11 mouse cellular contexts compared by ENCODE assay signal in the genomic region with DNA sequence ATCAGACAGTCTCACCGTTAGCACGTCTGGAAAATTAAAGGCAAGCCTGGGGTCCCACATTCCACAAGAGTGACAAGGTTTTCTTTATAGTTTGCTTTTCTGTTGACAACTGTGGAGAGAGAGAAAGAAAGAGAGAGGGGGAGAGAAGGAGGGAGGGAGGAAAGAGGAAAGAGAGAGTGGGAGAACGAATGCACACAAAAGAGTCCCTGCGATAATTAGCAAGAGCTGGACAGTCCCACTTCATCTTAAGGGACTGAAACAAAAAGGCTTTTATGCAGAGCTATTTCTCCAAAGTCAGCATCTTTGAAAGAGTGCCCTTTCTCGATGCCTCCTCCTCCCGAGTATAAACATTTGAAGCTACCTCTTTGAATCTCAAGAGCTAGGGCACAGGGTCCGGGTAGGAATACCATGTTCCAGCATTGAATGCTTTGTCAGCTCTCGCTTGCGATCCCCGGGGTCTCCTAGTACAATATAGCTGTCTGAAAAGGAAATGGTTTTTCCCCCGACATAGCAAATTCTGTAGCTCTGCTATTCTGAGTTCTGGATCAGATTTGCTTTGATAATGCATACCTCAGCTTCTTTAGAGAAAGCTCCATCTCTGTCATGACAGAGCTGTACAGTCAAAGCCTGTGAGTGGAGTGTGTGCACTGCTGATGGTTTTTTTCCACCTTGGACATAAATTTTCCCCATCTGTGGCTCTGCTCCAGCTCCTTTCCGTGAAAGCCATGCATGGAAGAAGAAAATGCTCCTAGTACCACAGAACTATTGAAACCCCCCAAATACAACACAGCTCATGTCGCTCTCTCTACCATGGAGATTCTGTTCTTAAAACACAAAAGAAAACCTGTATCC.
DNase-seq lines count a peak whose midpoint lies in the region; ATAC-seq and TF ChIP-seq lines count a peak whose summit lies in the region.
"Had no signal": no experiment of that assay in that cellular context is flagged by ENCODE, and none has a peak within 500 bp of the region (broad histone marks: within the 10 kb centered on the region; RNA-seq: fewer than 3 reads in every experiment).

No protein-coding gene starts in this region.

- H3K4me1 ChIP-seq in midbrain, embryonic 14.5 days (ENCODE audit: control insufficient read depth, insufficient read depth, low read length): no peaks in the 10 kb centered on the region
- peaks cover 7% of the 10 kb centered on the region; the same call in 1 of the 2 replicates for H3K4me1 ChIP-seq in midbrain, embryonic 10.5 days
- 0 out of 2 replicates have a peak, but pooled peaks cover 5% of the 10 kb centered on the region for H3K4me1 ChIP-seq in forebrain, embryonic 12.5 days
- H3K4me1 ChIP-seq in hindbrain, postnatal 0 days (ENCODE audit: insufficient read depth, low read length): no peaks in the 10 kb centered on the region
- no peaks in the 10 kb centered on the region for H3K4me1 ChIP-seq in stomach, postnatal 0 days (replicated peaks; ENCODE audit: control insufficient read depth, insufficient read depth)
- H3K4me1 ChIP-seq: midbrain, embryonic 12.5 days had no signal

- H3K36me3 ChIP-seq in midbrain, embryonic 14.5 days (ENCODE audit: control insufficient read depth, insufficient read depth, low read length): no peaks in the 10 kb centered on the region
- no peaks in the 10 kb centered on the region for H3K36me3 ChIP-seq in midbrain, embryonic 10.5 days
- H3K36me3 ChIP-seq in forebrain, embryonic 12.5 days (replicated peaks): no peaks in the 10 kb centered on the region
- no peaks in the 10 kb centered on the region for H3K36me3 ChIP-seq in hindbrain, postnatal 0 days (ENCODE audit: insufficient read depth, low read length)
- H3K36me3 ChIP-seq in stomach, postnatal 0 days (ENCODE audit: control insufficient read depth, insufficient read depth, low read length): no peaks in the 10 kb centered on the region
- H3K36me3 ChIP-seq: midbrain, embryonic 12.5 days had no signal

- H3K9ac ChIP-seq in midbrain, embryonic 14.5 days (replicated peaks; ENCODE audit: low read length): no peak overlapping the region
- no peak overlapping the region for H3K9ac ChIP-seq in forebrain, embryonic 12.5 days
- H3K9ac ChIP-seq in hindbrain, postnatal 0 days (replicated peaks; ENCODE audit: low read length): no peak overlapping the region
- H3K9ac ChIP-seq in stomach, postnatal 0 days (ENCODE audit: low read length): no peak overlapping the region
- H3K9ac ChIP-seq: liver, postnatal 0 days; midbrain, embryonic 12.5 days had no signal

- no peak overlapping the region for H3K4me3 ChIP-seq in midbrain, embryonic 14.5 days (replicated peaks; ENCODE audit: low read depth, low read length)
- no peak overlapping the region for H3K4me3 ChIP-seq in midbrain, embryonic 10.5 days
- no peak overlapping the region for H3K4me3 ChIP-seq in forebrain, embryonic 12.5 days (replicated peaks)
- H3K4me3 ChIP-seq in hindbrain, postnatal 0 days (ENCODE audit: low read length): 0 out of 2 replicates have a peak overlapping the region, but pooled peaks have one; percentile 14
- H3K4me3 ChIP-seq in stomach, postnatal 0 days (ENCODE audit: low read depth, low read length): no peak overlapping the region
- H3K4me3 ChIP-seq: midbrain, embryonic 12.5 days had no signal

- DNase-seq in midbrain, embryonic 14.5 days: peak; percentile 21
- DNase-seq in midbrain, embryonic 10.5 days (ENCODE audit: low spot score): no peak
- DNase-seq in hindbrain, postnatal 0 days (ENCODE audit: low spot score): peak; percentile 27
- no peak for DNase-seq in stomach, postnatal 0 days (ENCODE audit: low spot score)
- no peak for DNase-seq in urinary bladder, postnatal 25 days (ENCODE audit: low spot score)
- DNase-seq in gastrocnemius, adult 18-20 months (ENCODE audit: low spot score): no peak
- DNase-seq: cerebellum, adult 9-10 months; kidney, postnatal 36 days; liver, postnatal 0 days had no signal

- H3K27me3 ChIP-seq in midbrain, embryonic 14.5 days (ENCODE audit: control insufficient read depth, insufficient read depth, low read length): no peaks in the 10 kb centered on the region
- H3K27me3 ChIP-seq in midbrain, embryonic 10.5 days (ENCODE audit: low read depth, poor library complexity, severe bottlenecking): no peaks in the 10 kb centered on the region
- no peaks in the 10 kb centered on the region for H3K27me3 ChIP-seq in forebrain, embryonic 12.5 days
- H3K27me3 ChIP-seq in hindbrain, postnatal 0 days (ENCODE audit: insufficient read depth, low read length): no peaks in the 10 kb centered on the region
- no peaks in the 10 kb centered on the region for H3K27me3 ChIP-seq in stomach, postnatal 0 days (ENCODE audit: control insufficient read depth, insufficient read depth, low read length)
- H3K27me3 ChIP-seq: midbrain, embryonic 12.5 days had no signal

- no peak for ATAC-seq in midbrain, embryonic 14.5 days (ENCODE audit: low FRiP score, low TSS enrichment)
- ATAC-seq in forebrain, embryonic 12.5 days (ENCODE audit: low FRiP score): peak; percentile 51; the same call in 1 of the 2 replicates
- peak; percentile 61; the same call in 1 of the 2 replicates for ATAC-seq in hindbrain, postnatal 0 days
- ATAC-seq in stomach, postnatal 0 days (ENCODE audit: low FRiP score, low TSS enrichment): no peak
- ATAC-seq: liver, postnatal 0 days had no signal

- no peak for TF ChIP-seq EP300 in stomach, postnatal 0 days (optimal IDR thresholded peaks at IDR 0.05)

- 60% methylated on average over 13 of the region's 13 CpGs for WGBS in midbrain, embryonic 14.5 days
- 74% methylated on average over 13 of the region's 13 CpGs for WGBS in midbrain, embryonic 10.5 days
- WGBS in forebrain, embryonic 12.5 days: 23% methylated on average over 13 of the region's 13 CpGs
- 36% methylated on average over 13 of the region's 13 CpGs for WGBS in hindbrain, postnatal 0 days
- WGBS in stomach, postnatal 0 days: 48% methylated on average over 13 of the region's 13 CpGs

- H3K9me3 ChIP-seq in midbrain, embryonic 14.5 days (ENCODE audit: control insufficient read depth, low read length): no peaks in the 10 kb centered on the region
- H3K9me3 ChIP-seq in midbrain, embryonic 10.5 days (replicated peaks): no peaks in the 10 kb centered on the region
- no peaks in the 10 kb centered on the region for H3K9me3 ChIP-seq in forebrain, embryonic 12.5 days
- H3K9me3 ChIP-seq in hindbrain, postnatal 0 days (ENCODE audit: low read length): no peaks in the 10 kb centered on the region
- H3K9me3 ChIP-seq in stomach, postnatal 0 days (ENCODE audit: control insufficient read depth, low read length): no peaks in the 10 kb centered on the region
- H3K9me3 ChIP-seq: midbrain, embryonic 12.5 days had no signal

- no peak for TF ChIP-seq CTCF in hindbrain, postnatal 0 days (IDR thresholded peaks at IDR 0.05; ENCODE audit: low read depth)
- TF ChIP-seq CTCF in stomach, postnatal 0 days (IDR thresholded peaks at IDR 0.05; ENCODE audit: low read depth): no peak

- H3K4me2 ChIP-seq in midbrain, embryonic 14.5 days (ENCODE audit: low read length): no peak overlapping the region; the same call in 1 of the 2 replicates
- peak overlapping the region; percentile 29 for H3K4me2 ChIP-seq in forebrain, embryonic 12.5 days
- peak overlapping the region; percentile 41 for H3K4me2 ChIP-seq in hindbrain, postnatal 0 days (ENCODE audit: low read depth, low read length)
- H3K4me2 ChIP-seq in stomach, postnatal 0 days (replicated peaks; ENCODE audit: low read depth): 0 out of 2 replicates have a peak overlapping the region, but pooled peaks have one; percentile 20
- H3K4me2 ChIP-seq: midbrain, embryonic 12.5 days had no signal

- H3K27ac ChIP-seq in midbrain, embryonic 14.5 days (replicated peaks; ENCODE audit: low read depth, low read length): no peak overlapping the region
- no peak overlapping the region for H3K27ac ChIP-seq in midbrain, embryonic 10.5 days (replicated peaks)
- no peak overlapping the region for H3K27ac ChIP-seq in forebrain, embryonic 12.5 days
- H3K27ac ChIP-seq in hindbrain, postnatal 0 days: 0 out of 2 replicates have a peak overlapping the region, but pooled peaks have one; percentile 36
- H3K27ac ChIP-seq in stomach, postnatal 0 days (replicated peaks): no peak overlapping the region
- H3K27ac ChIP-seq: midbrain, embryonic 12.5 days had no signal

Comparison
In these comparisons a context has a peak if more than half of its experiments do, and no peak if none do; other contexts are left out.
1. DNase-seq: peak in midbrain, embryonic 14.5 days (single experiment) and hindbrain, postnatal 0 days (single experiment); none in midbrain, embryonic 10.5 days (single experiment), stomach, postnatal 0 days (single experiment), urinary bladder, postnatal 25 days (single experiment) and gastrocnemius, adult 18-20 months (single experiment).
2. ATAC-seq: peak in forebrain, embryonic 12.5 days (single experiment) and hindbrain, postnatal 0 days (single experiment); none in midbrain, embryonic 14.5 days (single experiment) and stomach, postnatal 0 days (single experiment).